Mouse (Mus musculus) heart, embryonic 15.5 days (tissue): ENCODE measurements at regions not wholly inside any gene's neighbourhood (a gene's known extent, or its start where the extent isn't known, plus 50 kb on each side); places are given as distances from the start of the nearest gene placed in this dataset.
A peak's percentile ranks its signal among the peaks of the same experiment; 100 is the strongest.

Source experiments
- ATAC-seq: fragments of 200-750 bp; cut with Nextera tagmentation; replicated peaks from 2 replicates; pipeline ENCODE4 v1.8.0; 2017; ENCODE audit warnings: low read depth, moderate TSS enrichment; ENCODE audit not compliant: insufficient number of reproducible peaks, insufficient read depth, low FRiP score
- H3K27ac ChIP-seq: fragments of 300-500 bp; sonication (generic); 2 replicates; pipeline ENCODE4 v1.5.1; 2015; ENCODE audit warnings: mild to moderate bottlenecking, inconsistent platforms
- H3K27me3 ChIP-seq: fragments of 300-500 bp; sonication (generic); 2 replicates; pipeline ENCODE4 v1.6.1; 2015; ENCODE audit warnings: inconsistent platforms
- H3K36me3 ChIP-seq: fragments of 300-500 bp; sonication (generic); 2 replicates; pipeline ENCODE4 v1.6.1; 2015; ENCODE audit warnings: mild to moderate bottlenecking, inconsistent platforms
- H3K4me1 ChIP-seq: fragments of 300-500 bp; sonication (generic); replicated peaks from 2 replicates; pipeline ENCODE4 v1.6.1; 2015; ENCODE audit warnings: inconsistent platforms
- H3K4me2 ChIP-seq: fragments of 300-500 bp; sonication (generic); 2 replicates; pipeline ENCODE4 v1.6.1; 2015; ENCODE audit warnings: inconsistent platforms, mild to moderate bottlenecking, moderate library complexity
- H3K4me3 ChIP-seq: fragments of 300-500 bp; sonication (generic); 2 replicates; pipeline ENCODE4 v1.5.1; 2015; ENCODE audit warnings: mild to moderate bottlenecking, inconsistent platforms
- H3K9ac ChIP-seq: fragments of 300-500 bp; sonication (generic); 2 replicates; pipeline ENCODE4 v1.6.1; 2015; ENCODE audit warnings: mild to moderate bottlenecking, inconsistent platforms
- H3K9me3 ChIP-seq: fragments of 300-500 bp; sonication (generic); replicated peaks from 2 replicates; pipeline ENCODE4 v1.6.1; 2016; ENCODE audit warnings: inconsistent platforms
- WGBS: fragments of 180-500 bp; shearing (Covaris S2); methylation state at CpG from one replicate; pipeline ENCODE4 v1.1.7; 2015; ENCODE audit warnings: mixed read lengths; 5-methylcytosine and 5-hydroxymethylcytosine counted together

DNA sequence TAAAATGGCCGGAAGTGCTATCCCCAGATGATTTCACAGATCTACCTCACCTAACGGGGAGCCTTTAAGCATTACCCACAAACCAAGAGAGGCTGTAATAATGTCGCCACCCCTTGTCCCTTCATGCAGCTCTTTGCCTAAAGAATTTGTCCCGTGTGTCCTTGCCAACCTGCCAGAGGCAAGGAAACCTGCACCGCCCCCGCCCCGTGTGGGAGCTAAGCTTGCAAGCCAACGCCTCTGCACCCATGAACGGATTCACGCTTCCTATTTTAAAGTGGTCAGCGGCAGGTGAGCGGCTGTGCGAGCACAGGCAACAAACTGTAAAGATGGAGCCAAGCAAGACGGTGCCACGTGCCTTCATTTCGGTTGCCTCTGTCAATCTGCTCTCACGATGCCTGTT is 63.1 kb downstream of the Gm11011 start:
- no peak overlapping the region for H3K27ac ChIP-seq
- no peak for ATAC-seq
- no peak overlapping the region for H3K9ac ChIP-seq
- no peaks in the 10 kb centered on the region for H3K36me3 ChIP-seq
- no peaks in the 10 kb centered on the region for H3K9me3 ChIP-seq
- H3K4me2 ChIP-seq = no peak overlapping the region
- 75% methylated on average over 17 of the region's 17 CpGs for WGBS
- H3K4me1 ChIP-seq = peaks cover 21% of the 10 kb centered on the region
- H3K4me3 ChIP-seq = no peak overlapping the region
- no peaks in the 10 kb centered on the region for H3K27me3 ChIP-seq

DNA sequence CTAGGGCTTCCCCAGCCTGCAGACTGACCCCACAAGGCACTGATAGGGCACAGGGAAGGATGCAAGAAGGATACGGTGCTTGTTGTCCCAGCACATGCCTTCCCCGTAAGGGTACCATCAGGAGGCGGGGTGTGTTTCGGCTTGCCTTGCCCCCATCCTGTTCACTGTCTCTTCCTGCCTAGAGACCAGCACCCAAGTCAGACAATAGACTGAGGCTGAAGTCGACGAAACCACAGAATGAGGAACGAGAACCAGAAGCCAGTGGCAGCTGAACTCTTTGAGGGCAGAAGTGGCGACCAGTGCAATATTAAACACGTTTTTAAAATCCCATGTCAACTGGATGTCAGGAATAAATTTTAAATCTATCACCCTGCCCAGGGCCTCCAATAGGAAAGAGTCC is 67.6 kb downstream of the Gm11011 start:
- 38% methylated on average over 9 of the region's 9 CpGs for WGBS
- Histone ChIP-seq H3K4me2 (peak overlapping the region; percentile 41), H3K9me3 (no peaks in the 10 kb centered on the region), H3K27me3 (no peaks in the 10 kb centered on the region), H3K27ac (peak overlapping the region; percentile 63), H3K9ac (no peak overlapping the region), H3K36me3 (no peaks in the 10 kb centered on the region), H3K4me3 (no peak overlapping the region; the same call in 1 of the 2 replicates), H3K4me1 (peaks cover 21% of the 10 kb centered on the region)
- ATAC-seq = no peak

DNA sequence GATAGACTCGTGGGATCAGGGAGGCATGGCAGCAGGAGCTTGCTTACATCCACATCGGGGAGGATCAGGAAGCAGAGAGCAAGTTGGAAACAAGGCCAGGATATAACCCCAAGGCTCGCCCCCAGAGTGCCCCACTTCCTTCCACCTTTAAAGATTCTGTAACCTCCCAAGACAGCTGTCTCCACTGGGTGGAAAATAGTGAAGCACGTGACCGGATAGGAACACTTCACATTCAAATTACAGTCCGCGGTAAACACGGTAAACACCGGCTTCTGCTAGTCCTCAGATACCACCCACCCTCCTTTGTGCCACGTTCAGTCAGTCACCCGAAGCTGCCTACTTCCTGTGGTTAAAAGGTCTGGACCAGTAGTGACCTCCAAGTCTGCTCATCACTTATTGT is 72.2 kb downstream of the Gm11011 start:
- no peak overlapping the region for H3K9ac ChIP-seq
- H3K4me3 ChIP-seq = no peak overlapping the region
- no peaks in the 10 kb centered on the region for H3K27me3 ChIP-seq
- no peak overlapping the region for H3K4me2 ChIP-seq
- H3K27ac ChIP-seq = 0 out of 2 replicates have a peak overlapping the region, but pooled peaks have one; percentile 23
- WGBS = 59% methylated on average over 11 of the region's 11 CpGs
- no peaks in the 10 kb centered on the region for H3K36me3 ChIP-seq
- no peaks in the 10 kb centered on the region for H3K9me3 ChIP-seq
- peaks cover 7% of the 10 kb centered on the region for H3K4me1 ChIP-seq
- ATAC-seq = 0 out of 2 replicates have a peak, but pooled peaks have one; percentile 31

DNA sequence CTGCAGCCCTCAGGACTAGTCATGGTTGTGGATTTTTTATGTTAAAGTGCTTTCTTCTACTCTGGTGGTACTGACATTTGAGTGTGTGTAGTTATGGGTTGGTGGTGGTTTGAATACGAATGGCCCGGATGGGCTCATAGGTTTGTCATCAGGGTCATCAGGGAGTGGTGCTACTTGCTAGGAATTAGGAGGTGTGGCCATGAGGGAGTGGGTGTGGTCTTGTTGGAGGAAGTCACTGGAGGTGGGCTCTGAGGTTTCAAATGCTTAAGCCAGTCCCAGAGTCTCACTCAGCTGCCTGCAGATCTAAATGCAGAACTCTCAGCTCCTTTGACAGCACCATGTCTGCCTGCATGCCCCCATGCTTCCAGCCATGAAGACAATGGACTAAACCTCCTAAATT is 76.8 kb downstream of the Gm11011 start:
- no peaks in the 10 kb centered on the region for H3K4me1 ChIP-seq
- WGBS = 82% methylated on average over 2 of the region's 2 CpGs
- H3K9ac ChIP-seq = no peak overlapping the region
- H3K4me2 ChIP-seq = no peak overlapping the region
- H3K27me3 ChIP-seq = no peaks in the 10 kb centered on the region
- no peak overlapping the region for H3K27ac ChIP-seq
- no peak for ATAC-seq
- H3K4me3 ChIP-seq = no peak overlapping the region
- no peaks in the 10 kb centered on the region for H3K9me3 ChIP-seq
- H3K36me3 ChIP-seq = no peaks in the 10 kb centered on the region

DNA sequence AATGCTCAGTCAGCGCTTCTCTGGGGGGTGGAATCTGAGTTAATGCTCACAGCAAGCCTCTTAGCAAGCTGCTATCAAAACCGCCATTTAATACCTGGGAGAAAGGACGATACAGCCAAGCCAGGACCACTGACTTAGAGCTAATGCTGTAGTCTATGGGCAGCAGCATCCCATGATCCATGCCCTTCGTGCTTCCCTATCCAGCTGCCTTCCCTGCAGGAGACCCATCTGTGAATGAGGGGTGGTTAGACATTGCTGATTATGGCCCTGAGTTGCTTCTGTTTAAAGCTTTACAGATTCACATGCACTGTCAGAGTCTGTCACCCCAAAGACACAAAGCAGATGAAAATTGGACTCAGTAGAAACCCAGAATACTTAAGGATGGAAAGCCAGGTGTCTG is 78.1 kb downstream of the Gm11011 start:
- H3K36me3 ChIP-seq = no peaks in the 10 kb centered on the region
- no peaks in the 10 kb centered on the region for H3K9me3 ChIP-seq
- WGBS = 88% methylated on average over 4 of the region's 4 CpGs
- no peaks in the 10 kb centered on the region for H3K27me3 ChIP-seq
- no peaks in the 10 kb centered on the region for H3K4me1 ChIP-seq
- ATAC-seq = no peak
- H3K9ac ChIP-seq = no peak overlapping the region
- no peak overlapping the region for H3K27ac ChIP-seq
- no peak overlapping the region for H3K4me2 ChIP-seq
- H3K4me3 ChIP-seq = no peak overlapping the region

DNA sequence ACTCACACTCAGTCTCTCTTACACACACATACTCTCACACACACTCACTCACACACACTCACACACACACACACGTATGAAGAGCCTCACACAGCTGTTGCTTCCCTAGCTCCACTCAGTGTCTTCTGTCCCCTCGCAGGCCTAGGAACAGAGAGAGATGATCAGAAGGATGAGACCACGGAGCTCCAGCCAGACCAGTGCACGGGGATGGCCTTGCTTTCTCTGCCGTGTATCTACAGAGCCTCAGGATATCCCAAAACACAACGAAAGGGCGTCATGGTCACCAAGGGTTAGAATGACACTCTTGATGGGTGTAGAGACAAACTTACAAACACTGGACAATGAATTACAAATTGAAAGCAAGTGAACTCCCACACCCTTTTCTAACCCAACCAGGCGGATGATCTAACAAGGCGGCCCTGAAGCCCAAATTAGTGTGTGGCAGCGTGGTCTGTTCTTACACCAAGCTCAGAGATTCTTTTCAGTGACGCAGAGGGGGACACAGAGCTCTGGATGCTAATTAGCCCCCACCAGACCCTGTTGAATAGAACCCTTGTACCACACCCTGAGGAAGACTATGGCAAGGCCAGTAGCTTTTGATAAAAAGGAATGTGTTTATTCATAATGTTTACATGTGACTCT is 83.0 kb downstream of the Gm11011 start:
- H3K36me3 ChIP-seq = no peaks in the 10 kb centered on the region
- H3K4me3 ChIP-seq = no peak overlapping the region
- H3K4me2 ChIP-seq = no peak overlapping the region
- ATAC-seq = no peak
- 89% methylated on average over 11 of the region's 11 CpGs for WGBS
- no peaks in the 10 kb centered on the region; the same call in 1 of the 2 replicates for H3K27me3 ChIP-seq
- no peak overlapping the region for H3K27ac ChIP-seq
- H3K4me1 ChIP-seq = no peaks in the 10 kb centered on the region
- H3K9ac ChIP-seq = no peak overlapping the region
- no peaks in the 10 kb centered on the region for H3K9me3 ChIP-seq

DNA sequence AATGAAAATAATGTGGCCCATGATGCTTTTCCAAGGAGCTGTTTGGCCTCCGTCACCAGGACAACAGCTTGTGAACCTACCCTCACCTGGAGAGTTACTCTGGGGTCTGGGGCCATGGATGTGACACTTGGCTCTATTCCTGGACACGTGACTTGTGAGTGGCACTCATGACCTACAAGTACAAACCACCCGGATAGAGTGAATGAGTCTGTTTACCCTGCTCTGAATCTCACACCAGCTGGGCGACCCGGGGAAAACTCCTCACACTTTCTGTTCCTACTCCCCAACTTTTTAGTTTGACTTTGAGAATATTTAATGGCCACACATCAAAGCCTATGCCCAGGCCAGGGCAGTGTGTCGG is 84.0 kb downstream of the Gm11011 start:
- Histone ChIP-seq H3K27ac (no peak overlapping the region), H3K4me2 (no peak overlapping the region), H3K9ac (no peak overlapping the region), H3K4me3 (no peak overlapping the region), H3K9me3 (no peaks in the 10 kb centered on the region), H3K36me3 (no peaks in the 10 kb centered on the region), H3K4me1 (no peaks in the 10 kb centered on the region), H3K27me3 (no peaks in the 10 kb centered on the region; the same call in 1 of the 2 replicates)
- no peak for ATAC-seq
- WGBS = 70% methylated on average over 6 of the region's 6 CpGs

DNA sequence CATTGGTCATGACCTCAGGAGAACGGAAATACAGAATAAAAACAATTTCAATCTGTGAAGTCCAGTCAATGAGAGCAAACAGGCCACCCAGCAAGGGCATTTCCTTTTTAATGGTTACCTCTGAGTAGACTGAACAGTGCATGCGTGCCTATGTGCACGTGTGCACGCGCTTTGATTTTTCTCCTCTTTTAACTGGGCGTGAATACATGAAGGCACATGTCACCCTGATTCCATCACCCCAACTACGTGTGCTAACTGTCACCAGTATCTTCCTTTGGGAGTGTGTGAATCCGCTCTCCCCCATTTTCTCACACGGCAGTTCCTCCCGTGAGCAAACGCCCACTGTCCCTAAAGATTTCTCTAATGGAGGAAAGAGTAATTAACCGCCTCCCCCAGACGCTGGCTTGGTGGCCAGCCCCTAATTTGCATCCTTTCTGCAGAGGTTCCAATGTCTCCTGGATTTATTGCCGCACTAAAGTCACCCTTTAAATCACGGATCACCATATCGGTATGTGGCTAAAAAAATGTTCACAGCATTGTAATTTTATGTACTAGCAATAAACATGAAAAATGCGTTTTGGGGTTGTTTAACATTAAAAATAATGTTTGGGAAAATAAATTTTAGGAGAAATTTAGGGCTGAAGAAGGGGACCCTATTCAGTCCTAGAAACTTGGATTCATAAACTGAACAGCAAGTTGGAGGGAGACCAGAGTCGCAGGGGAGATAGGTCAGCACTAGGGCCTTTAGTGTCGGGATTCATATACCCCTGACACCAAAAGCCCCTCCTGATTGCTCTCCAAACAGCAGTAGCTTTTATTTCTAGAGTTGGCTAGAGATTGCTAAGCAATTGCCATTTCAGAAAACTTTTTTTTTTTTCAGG is 84.6 kb downstream of the Gm11011 start:
- H3K27me3 ChIP-seq = no peaks in the 10 kb centered on the region; the same call in 1 of the 2 replicates
- no peak overlapping the region for H3K4me3 ChIP-seq
- H3K27ac ChIP-seq = no peak overlapping the region
- H3K4me2 ChIP-seq = no peak overlapping the region
- 77% methylated on average over 19 of the region's 19 CpGs for WGBS
- H3K4me1 ChIP-seq = no peaks in the 10 kb centered on the region
- no peak overlapping the region for H3K9ac ChIP-seq
- no peaks in the 10 kb centered on the region for H3K36me3 ChIP-seq
- H3K9me3 ChIP-seq = no peaks in the 10 kb centered on the region
- ATAC-seq = no peak

DNA sequence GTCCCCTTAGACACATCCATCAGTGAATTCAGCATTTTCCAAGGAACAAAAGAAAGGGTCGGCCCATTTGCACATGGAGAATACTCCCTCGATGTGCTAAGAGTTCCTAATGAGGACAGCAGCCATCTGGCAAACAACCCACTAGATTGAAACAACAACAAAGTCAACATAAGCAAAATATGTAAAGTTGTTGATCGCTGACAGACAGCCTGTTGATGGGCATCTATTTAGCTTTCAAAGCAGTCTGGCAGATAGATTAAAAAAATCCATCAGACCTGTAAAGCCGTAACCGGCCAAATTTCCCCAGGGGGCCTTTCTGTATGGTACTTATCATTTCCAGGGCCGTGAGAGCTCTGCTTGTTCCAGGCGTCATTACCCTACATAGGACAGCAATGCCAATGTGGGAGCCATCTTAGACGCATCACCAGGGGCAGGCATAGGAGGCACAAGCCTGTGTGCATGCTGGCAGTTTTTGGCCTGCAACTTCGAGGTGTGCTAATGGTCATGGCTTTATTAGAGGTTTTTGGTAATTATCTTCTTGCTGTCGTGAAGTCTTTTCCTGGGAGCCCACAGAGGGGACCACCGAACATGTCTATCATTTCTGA is 85.7 kb downstream of the Gm11011 start:
- Histone ChIP-seq H3K9me3 (no peaks in the 10 kb centered on the region), H3K4me2 (no peak overlapping the region), H3K27me3 (no peaks in the 10 kb centered on the region; the same call in 1 of the 2 replicates), H3K27ac (no peak overlapping the region), H3K36me3 (no peaks in the 10 kb centered on the region), H3K9ac (no peak overlapping the region), H3K4me3 (no peak overlapping the region), H3K4me1 (no peaks in the 10 kb centered on the region)
- WGBS = 83% methylated on average over 11 of the region's 11 CpGs
- ATAC-seq = no peak

DNA sequence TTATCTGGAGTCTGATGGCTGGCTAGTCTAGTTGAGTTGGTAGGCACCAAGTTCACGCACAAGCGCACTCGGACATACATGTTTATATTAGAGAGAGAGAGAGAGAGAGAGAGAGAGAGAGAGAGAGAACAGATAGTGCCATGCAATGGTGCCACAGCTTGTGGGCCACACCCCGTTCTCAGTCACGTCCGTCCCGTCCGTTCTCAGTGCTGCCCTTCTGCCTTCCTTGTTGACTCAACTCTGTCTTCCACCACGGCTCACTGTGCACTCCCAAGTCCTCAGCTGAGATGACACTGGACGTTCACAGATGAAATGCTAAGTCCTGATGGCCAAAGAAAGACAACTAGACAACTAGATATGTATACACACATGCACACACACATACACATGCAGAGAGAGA is 92.2 kb downstream of the Gm11011 start:
- Histone ChIP-seq H3K4me3 (no peak overlapping the region), H3K36me3 (no peaks in the 10 kb centered on the region), H3K9ac (no peak overlapping the region), H3K9me3 (no peaks in the 10 kb centered on the region), H3K27me3 (no peaks in the 10 kb centered on the region), H3K4me1 (peaks cover 10% of the 10 kb centered on the region), H3K27ac (no peak overlapping the region), H3K4me2 (no peak overlapping the region)
- no peak for ATAC-seq
- 87% methylated on average over 10 of the region's 10 CpGs for WGBS

DNA sequence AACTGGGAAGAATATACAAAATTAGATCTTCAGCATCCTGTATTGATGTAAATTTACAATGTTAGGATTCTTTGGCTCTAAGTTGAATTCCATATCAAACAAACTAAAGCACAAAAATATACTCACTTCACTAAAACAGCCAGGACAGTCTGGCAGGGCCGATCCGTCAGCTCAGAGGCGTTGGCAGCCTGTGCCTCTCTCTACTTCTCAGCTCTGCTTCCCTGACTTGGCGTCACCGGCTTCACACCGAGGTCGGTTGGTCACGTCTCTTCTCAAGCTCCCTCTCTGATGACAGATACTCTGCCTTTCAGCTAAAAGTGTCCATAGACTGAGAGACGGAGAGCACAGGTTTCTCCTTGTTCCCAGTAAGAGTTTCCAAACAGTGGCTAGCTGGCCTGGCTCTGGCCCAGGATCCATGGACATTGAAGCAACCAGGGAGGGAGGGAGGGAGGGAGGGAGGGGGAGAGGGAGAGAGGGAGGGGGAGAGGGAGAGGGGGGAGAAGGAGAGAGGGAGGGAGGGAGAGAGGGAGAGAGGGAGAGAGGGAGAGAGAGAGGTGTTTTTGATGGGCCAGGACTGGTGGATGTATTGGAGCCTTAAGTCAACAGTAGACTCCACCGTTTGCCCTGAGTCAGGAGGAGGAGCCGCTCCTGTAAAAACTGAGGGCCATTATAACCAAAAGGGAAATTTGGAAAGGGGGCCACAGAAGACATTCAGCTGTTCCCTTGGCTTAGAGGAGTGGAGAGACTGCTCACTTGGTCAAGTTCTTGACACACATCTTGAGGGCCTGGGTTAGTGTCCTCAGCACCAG is 92.8 kb downstream of the Gm11011 start:
- no peaks in the 10 kb centered on the region for H3K36me3 ChIP-seq
- 24% methylated on average over 11 of the region's 11 CpGs for WGBS
- no peak overlapping the region for H3K9ac ChIP-seq
- H3K4me3 ChIP-seq = no peak overlapping the region
- H3K4me2 ChIP-seq = no peak overlapping the region
- no peaks in the 10 kb centered on the region for H3K9me3 ChIP-seq
- H3K4me1 ChIP-seq = peaks cover 10% of the 10 kb centered on the region
- H3K27ac ChIP-seq = 0 out of 2 replicates have a peak overlapping the region, but pooled peaks have one; percentile 26
- no peak; the same call in 1 of the 2 replicates for ATAC-seq
- H3K27me3 ChIP-seq = no peaks in the 10 kb centered on the region
